28 mouse cellular contexts compared by ENCODE assay signal in the genomic region with DNA sequence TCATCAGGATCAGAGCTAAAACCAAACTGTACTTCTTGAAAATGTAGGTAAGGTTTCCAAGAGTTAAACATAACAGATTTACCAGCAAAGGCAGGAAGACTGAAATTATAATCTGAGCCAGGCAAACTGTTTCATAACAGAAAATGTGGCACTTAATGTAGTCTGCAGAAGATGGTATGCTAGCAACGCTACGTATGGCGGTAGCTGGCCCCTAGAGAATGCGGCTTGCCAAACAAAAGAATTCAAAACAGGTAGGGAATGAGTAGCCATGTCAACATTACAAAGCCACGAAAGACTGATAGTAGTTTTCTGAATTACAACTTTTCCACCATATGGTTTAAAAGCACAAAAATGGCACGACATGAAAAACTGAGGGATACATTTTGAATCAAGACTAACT. TPM values are rescaled to one million over a fixed set of nuclear protein-coding genes. Genes with fewer than 3 reads are reported as not detected.
A peak's percentile ranks its signal among the peaks of the same experiment; 100 is the strongest.
DNase-seq lines count a peak whose midpoint lies in the region; ATAC-seq and TF ChIP-seq lines count a peak whose summit lies in the region.
"Had no signal": no experiment of that assay in that cellular context is flagged by ENCODE, and none has a peak within 500 bp of the region (broad histone marks: within the 10 kb centered on the region; RNA-seq: fewer than 3 reads in every experiment).

No protein-coding gene starts in this region.

- TF ChIP-seq EP300 in lung, postnatal 0 days (IDR thresholded peaks at IDR 0.05) = peak; percentile 70

- TF ChIP-seq CTCF in lung, postnatal 0 days (IDR thresholded peaks at IDR 0.05) = no peak
- no peak for TF ChIP-seq CTCF in embryonic fibroblast, embryonic 13.5 days (IDR thresholded peaks at IDR 0.05; ENCODE audit: borderline replicate concordance, insufficient read depth, low read length)

- peaks cover 4% of the 10 kb centered on the region; the same call in 1 of the 2 replicates for H3K36me3 ChIP-seq in lung, postnatal 0 days (ENCODE audit: insufficient read depth, low read length)
- H3K36me3 ChIP-seq: hindbrain, embryonic 15.5 days had no signal

- H3K27me3 ChIP-seq in lung, postnatal 0 days (replicated peaks; ENCODE audit: insufficient read depth, low read length) = no peaks in the 10 kb centered on the region
- H3K27me3 ChIP-seq: CH12.LX; embryonic facial prominence, embryonic 13.5 days; forebrain, embryonic 13.5 days; heart, embryonic 13.5 days; hindbrain, embryonic 12.5 days; hindbrain, embryonic 15.5 days had no signal

- H3K9me3 ChIP-seq in lung, postnatal 0 days (ENCODE audit: low read length) = no peaks in the 10 kb centered on the region
- H3K9me3 ChIP-seq: embryonic facial prominence, embryonic 10.5 days; embryonic facial prominence, embryonic 13.5 days; forebrain, embryonic 10.5 days; forebrain, embryonic 13.5 days; G1E; heart, embryonic 10.5 days; heart, embryonic 13.5 days; hindbrain, embryonic 12.5 days; hindbrain, embryonic 15.5 days had no signal

- no peak for TF ChIP-seq POLR2A in embryonic fibroblast, embryonic 13.5 days (IDR thresholded peaks at IDR 0.05; ENCODE audit: low read depth, low read length)

- no peak overlapping the region for H3K4me2 ChIP-seq in lung, postnatal 0 days (replicated peaks; ENCODE audit: low read depth, low read length)
- H3K4me2 ChIP-seq: embryonic facial prominence, embryonic 13.5 days; forebrain, embryonic 13.5 days; heart, embryonic 13.5 days; hindbrain, embryonic 12.5 days; hindbrain, embryonic 15.5 days had no signal

- ATAC-seq in frontal cortex, adult (ENCODE audit: low TSS enrichment) = peak; percentile 44
- peak; percentile 44; the same call in 1 of the 2 replicates for ATAC-seq in lung, postnatal 0 days
- ATAC-seq: forebrain, embryonic 13.5 days; forebrain, embryonic 16.5 days had no signal

- H3K4me3 ChIP-seq in lung, postnatal 0 days (ENCODE audit: low read depth, low read length) = no peak overlapping the region
- H3K4me3 ChIP-seq in embryonic fibroblast, embryonic 13.5 days (ENCODE audit: insufficient read depth, low read length) = no peak overlapping the region
- H3K4me3 ChIP-seq: embryonic facial prominence, embryonic 10.5 days; embryonic facial prominence, embryonic 13.5 days; forebrain, embryonic 10.5 days; forebrain, embryonic 13.5 days; heart, adult 2 months; heart, embryonic 10.5 days; heart, embryonic 13.5 days; hindbrain, embryonic 12.5 days; hindbrain, embryonic 15.5 days had no signal

- DNase-seq in frontal cortex, adult 2 months (ENCODE audit: extremely low spot score in 1 of 2, low spot score in 1 of 2) = no peak
- DNase-seq in lung, postnatal 0 days (ENCODE audit: low spot score) = peak; percentile 21
- no peak for DNase-seq in lung, postnatal 10 days
- no peak for DNase-seq in adrenal gland, postnatal 10 days
- DNase-seq: adrenal gland, adult 2 months; adrenal gland, postnatal 25 days; B cell, adult 2 months; cerebellum, adult 11-12 months; cerebellum, adult 8-10 months; cerebellum, postnatal 10 days; cerebellum, postnatal 36 days; embryo, embryonic 11 days; gastrocnemius, postnatal 25 days; heart, adult 2 months had no signal

- H3K27ac ChIP-seq in lung, postnatal 0 days (ENCODE audit: low read length) = no peak overlapping the region
- H3K27ac ChIP-seq in embryonic fibroblast, embryonic 13.5 days (ENCODE audit: insufficient read depth, low read length) = peak overlapping the region; percentile 69
- H3K27ac ChIP-seq: embryonic facial prominence, embryonic 10.5 days; embryonic facial prominence, embryonic 13.5 days; forebrain, embryonic 10.5 days; forebrain, embryonic 13.5 days; heart, adult 2 months; heart, embryonic 10.5 days; heart, embryonic 13.5 days; hindbrain, embryonic 12.5 days; hindbrain, embryonic 15.5 days had no signal

- H3K9ac ChIP-seq in lung, postnatal 0 days (replicated peaks; ENCODE audit: low read depth) = no peak overlapping the region
- H3K9ac ChIP-seq: embryonic facial prominence, embryonic 13.5 days; forebrain, embryonic 13.5 days; heart, embryonic 13.5 days; hindbrain, embryonic 12.5 days; hindbrain, embryonic 15.5 days had no signal

- WGBS in lung, postnatal 0 days = 71% methylated on average over 6 of the region's 6 CpGs

- H3K4me1 ChIP-seq in lung, postnatal 0 days (ENCODE audit: insufficient read depth, low read depth, low read length) = no peaks in the 10 kb centered on the region
- H3K4me1 ChIP-seq in embryonic fibroblast, embryonic 13.5 days (ENCODE audit: control insufficient read depth, insufficient read depth, low read length) = no peaks in the 10 kb centered on the region; the same call in 1 of the 2 replicates
- H3K4me1 ChIP-seq: embryonic facial prominence, embryonic 10.5 days; embryonic facial prominence, embryonic 13.5 days; forebrain, embryonic 10.5 days; forebrain, embryonic 13.5 days; hindbrain, embryonic 12.5 days; hindbrain, embryonic 15.5 days had no signal

RNA-seq across cellular contexts. Expression of a gene that starts 38.2 kb away (rescaled TPM):
- 21.9 and 23.6 TPM in 2 replicates for polyA plus RNA-seq in frontal cortex, adult 2 months (2012; rRNA removed)
- 10.8 and 11.0 TPM in 2 replicates for polyA plus RNA-seq in lung, postnatal 0 days (2015; fragmentation: Nextera tagmentation; extraction: Ambion mirVana)
- polyA plus RNA-seq in embryonic fibroblast, embryonic 13.5 days (2011; ENCODE audit: insufficient read length, low read depth, missing spikeins) = 26.8 and 29.2 TPM in 2 replicates
- 10 to 100 TPM; 26.1 to 27.6 TPM for total RNA-seq in adrenal gland, postnatal 10 days (2021)

RNA-seq across cellular contexts. Expression of a gene that starts 55.5 kb away (rescaled TPM):
- polyA plus RNA-seq in frontal cortex, adult 2 months (2012; rRNA removed) = 0.50 and 1.0 TPM in 2 replicates
- polyA plus RNA-seq in lung, postnatal 0 days (2015; fragmentation: Nextera tagmentation; extraction: Ambion mirVana) = 0.46 and 0.79 TPM in 2 replicates
- not detected in 2 replicates for polyA plus RNA-seq in embryonic fibroblast, embryonic 13.5 days (2011; ENCODE audit: insufficient read length, low read depth, missing spikeins)
- under 1 TPM; 0.45 to 0.76 TPM for total RNA-seq in adrenal gland, postnatal 10 days (2021)
- total RNA-seq: hematopoietic stem cell, adult 5-6 weeks had no signal
- polyA plus RNA-seq: hindbrain, embryonic 12.5 days had no signal

RNA-seq across cellular contexts. Expression of a gene that starts 56.0 kb away (rescaled TPM):
- 30.1 and 33.8 TPM in 2 replicates for polyA plus RNA-seq in frontal cortex, adult 2 months (2012; rRNA removed)
- 22.5 and 23.2 TPM in 2 replicates for polyA plus RNA-seq in lung, postnatal 0 days (2015; fragmentation: Nextera tagmentation; extraction: Ambion mirVana)
- 20.0 and 28.4 TPM in 2 replicates for polyA plus RNA-seq in embryonic fibroblast, embryonic 13.5 days (2011; ENCODE audit: insufficient read length, low read depth, missing spikeins)
- total RNA-seq in adrenal gland, postnatal 10 days (2021) = 10 to 100 TPM; 14.0 to 17.7 TPM
